Mouse (Mus musculus) urinary bladder, postnatal 14 days (tissue): ENCODE data around the gene Mical2.

Experiments
- DNase-seq: peaks from one replicate; pipeline ENCODE4 v3.0.0; 2021; ENCODE audit warnings: low spot score

Gene Mical2

GRCm38 (mm10) chr7:112316239-112316638 lies 90.6 kb downstream of the Mical2 start:
- DNase-seq, result peak; percentile 41

- no peak for DNase-seq
These were observed 91.8 kb downstream of the Mical2 start for GRCm38 (mm10) chr7:112317491-112317890.

GRCm38 (mm10) chr7:112318306-112318705 lies 92.7 kb downstream of the Mical2 start:
- DNase-seq, result no peak

- no peak for DNase-seq
These were observed 93.8 kb downstream of the Mical2 start for GRCm38 (mm10) chr7:112319419-112319818.

GRCm38 (mm10) chr7:112320052-112320730 lies 94.5 kb downstream of the Mical2 start:
- DNase-seq, result no peak

DNA sequence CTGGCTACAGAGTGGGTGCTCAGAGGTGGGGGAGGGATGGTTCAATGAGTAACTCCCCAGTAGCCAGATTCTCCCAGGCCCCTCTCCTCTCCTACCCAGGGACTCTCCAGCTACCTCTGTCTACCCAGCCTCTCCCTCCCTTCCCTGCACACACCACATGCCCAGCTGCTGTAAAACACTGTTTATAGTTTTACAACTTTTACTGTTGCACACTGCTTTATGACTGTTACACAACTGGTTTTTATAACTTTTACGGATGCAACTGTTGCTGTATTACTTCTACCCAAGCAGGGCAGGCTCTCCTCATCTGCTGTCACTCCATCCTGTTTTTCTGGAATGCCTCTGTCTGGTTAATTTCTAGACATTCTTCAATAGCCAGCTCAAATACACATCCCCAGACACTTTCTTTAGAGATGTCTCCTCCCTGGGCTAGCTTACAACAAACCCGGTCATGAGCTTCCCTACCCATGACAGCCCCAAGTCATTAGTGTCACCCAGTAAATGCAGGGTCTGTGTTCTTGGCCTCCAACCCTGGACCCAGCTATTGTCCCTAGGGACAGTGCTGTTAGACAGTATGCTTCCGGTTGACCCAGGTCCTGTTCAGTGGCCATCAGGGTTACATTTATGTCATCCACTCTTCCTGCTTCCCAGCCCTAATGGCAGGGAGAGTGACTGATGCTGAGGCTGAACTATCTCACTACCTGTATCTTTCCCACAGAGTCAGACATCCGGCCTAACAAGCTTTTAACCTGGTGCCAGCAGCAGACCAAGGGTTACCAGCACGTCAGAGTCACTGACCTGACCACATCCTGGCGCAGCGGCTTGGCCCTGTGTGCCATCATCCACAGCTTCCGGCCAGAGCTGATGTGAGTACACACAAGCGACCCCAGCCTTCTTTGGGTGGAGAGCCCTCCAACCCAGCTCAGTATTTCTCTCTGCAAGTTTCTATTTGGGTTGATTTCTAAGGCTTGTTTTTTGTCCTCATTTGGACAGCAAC lies 96.4 kb downstream of the Mical2 start:
- no peak for DNase-seq

DNA sequence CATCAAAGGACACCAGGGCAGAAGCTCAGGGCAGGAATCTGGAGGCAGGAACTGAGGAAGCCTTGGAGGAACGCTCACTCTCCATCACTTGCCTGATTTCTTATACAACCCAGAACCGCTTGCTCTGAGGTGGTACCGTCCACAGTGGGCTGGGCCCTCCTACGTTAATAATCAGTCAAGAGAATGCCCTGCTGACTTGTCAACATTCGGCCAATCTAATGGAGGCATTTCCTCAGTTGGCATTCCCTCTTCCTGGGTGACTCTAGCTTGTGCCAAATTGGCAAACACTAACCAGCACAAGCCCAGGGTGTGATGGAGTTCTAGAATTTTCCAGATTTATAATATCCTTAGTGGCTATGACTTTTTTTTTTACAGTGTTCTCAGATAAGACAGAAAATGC lies 98.9 kb downstream of the Mical2 start:
- DNase-seq, result no peak

GRCm38 (mm10) chr7:112326852-112327251 lies 101.2 kb downstream of the Mical2 start:
- no peak for DNase-seq

GRCm38 (mm10) chr7:112328969-112329368 lies 103.3 kb downstream of the Mical2 start:
- peak; percentile 46 for DNase-seq

GRCm38 (mm10) chr7:112329496-112329895 lies 103.8 kb downstream of the Mical2 start:
- DNase-seq, result no peak

GRCm38 (mm10) chr7:112330935-112331334 lies 105.3 kb downstream of the Mical2 start:
- no peak for DNase-seq

DNA sequence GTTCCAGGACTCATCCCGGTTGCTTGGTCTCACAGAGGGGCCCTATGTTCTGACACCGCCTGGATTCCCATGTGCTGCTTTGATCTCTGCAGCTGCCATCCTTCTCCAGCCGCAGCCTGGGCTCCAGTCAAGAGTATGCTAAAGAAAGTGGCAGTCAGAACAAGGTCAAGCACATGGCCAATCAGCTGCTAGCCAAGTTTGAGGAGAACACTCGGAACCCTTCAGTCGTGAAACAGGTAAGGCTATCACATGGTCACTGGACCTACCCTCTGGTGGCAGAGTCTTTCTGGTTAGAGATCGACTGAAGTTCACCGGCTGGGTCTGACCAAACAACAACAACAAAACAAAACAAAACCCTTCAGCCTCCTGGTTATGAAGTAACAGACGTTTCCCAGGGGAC lies 106.1 kb downstream of the Mical2 start:
- no peak for DNase-seq

DNA sequence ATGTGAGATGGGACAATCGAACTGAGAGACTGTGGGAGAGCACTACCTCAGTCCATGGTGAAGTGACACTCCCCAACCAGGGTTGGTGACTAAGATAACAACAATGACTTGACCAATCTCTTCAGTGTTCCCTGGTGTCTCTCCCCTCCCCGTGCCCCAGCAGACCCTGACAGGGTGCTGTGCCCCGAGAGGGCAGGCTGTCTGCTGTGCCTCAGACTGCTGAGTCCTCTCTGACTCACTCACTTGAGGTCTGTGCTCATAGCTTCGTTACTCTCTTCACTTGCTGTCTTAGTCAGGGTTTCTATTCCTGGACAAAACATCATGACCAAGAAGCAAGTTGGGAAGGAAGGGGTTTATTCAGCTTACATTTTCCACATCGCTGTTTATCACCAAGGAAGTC lies 106.8 kb downstream of the Mical2 start:
- no peak for DNase-seq

GRCm38 (mm10) chr7:112333404-112333803 lies 107.7 kb downstream of the Mical2 start:
- DNase-seq, result no peak

DNA sequence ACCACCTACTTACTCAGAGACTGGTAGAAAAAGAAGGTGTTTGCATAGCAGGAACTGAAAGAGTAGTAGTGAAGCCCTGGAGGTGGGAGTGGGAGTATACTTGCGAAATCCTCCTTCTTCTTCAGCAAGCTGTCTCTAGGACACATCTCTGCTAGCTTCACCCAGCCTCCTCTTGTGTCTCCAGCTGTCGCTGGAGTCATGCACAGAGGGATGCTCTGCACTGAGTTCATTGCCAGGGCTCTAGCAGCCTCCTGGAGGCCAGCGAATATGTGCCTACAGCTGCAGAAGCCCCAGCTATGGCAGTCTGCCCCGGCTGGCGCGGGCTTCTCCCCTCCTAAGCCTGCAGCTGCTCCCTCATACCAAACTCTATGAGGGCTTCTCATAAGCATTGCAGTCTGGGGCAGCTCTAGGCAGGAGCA lies 110.6 kb downstream of the Mical2 start:
- DNase-seq, result no peak

- DNase-seq, result peak; percentile 59
These were observed 111.1 kb downstream of the Mical2 start for GRCm38 (mm10) chr7:112336769-112337168.

- no peak for DNase-seq
These were observed 112.1 kb downstream of the Mical2 start for GRCm38 (mm10) chr7:112337736-112338135.

DNA sequence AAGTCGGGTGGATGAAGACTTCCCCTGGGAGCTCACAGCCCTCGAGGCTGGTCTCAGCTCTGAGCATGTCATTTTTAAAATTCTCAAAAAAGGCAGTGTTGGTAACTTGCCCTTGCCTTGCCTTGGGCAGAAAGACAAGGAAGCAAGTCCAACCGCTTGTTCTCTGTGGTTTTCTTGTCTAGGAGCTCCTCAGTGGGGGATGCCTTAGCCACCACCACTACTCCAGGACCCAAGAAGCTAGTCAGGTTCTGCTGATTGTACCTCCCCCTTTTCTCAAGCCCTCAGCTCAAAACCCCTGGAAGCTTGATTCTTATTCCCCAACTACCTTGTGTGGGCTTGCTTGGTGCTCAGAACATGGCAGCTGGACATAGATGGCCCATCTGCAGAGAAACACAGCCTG lies 115.4 kb downstream of the Mical2 start:
- DNase-seq, result no peak

- DNase-seq, result no peak
These were observed 120.0 kb downstream of the Mical2 start for GRCm38 (mm10) chr7:112345687-112346086.

DNA sequence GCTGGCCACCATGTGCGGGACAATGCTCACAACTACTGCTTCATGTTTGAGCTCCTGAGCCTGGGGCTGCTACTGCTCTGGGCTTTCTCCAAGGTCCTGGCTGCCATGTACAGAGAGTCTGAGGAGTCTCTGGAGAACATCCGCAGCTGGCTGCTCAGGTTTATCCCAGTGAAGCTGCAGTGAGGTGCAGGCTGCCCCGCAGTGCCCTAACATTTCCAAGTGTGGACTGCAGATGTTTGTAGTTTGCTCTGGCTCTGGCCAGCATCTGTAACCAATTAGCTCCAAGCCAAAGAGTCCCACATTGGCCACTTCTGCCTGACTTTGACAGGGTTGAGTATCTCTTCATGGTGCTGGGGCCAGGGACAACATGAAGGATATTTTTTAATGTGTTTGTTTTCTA lies 125.9 kb downstream of the Mical2 start:
- DNase-seq, result no peak

DNA sequence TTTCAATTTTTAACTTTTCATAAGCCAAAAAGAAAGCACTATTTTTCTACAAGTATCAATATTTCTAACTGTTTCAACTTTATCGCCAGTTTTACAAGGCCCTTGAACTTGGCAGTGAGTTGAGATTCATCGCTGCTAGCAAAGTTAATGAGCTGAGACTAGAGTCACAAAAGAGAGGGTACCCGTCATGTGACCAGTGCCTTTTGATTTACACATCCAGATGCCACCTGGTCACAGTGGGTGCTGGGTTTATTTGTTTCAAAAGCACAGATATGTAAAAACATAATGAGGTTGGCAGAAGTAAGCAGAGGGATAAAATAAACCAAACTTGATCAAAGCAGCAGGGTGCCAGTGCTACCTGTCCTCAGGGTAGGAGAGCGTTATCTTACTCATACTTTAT lies 126.3 kb downstream of the Mical2 start:
- no peak for DNase-seq

- DNase-seq, result no peak
These were observed 127.4 kb downstream of the Mical2 start for GRCm38 (mm10) chr7:112353011-112353410.

DNA sequence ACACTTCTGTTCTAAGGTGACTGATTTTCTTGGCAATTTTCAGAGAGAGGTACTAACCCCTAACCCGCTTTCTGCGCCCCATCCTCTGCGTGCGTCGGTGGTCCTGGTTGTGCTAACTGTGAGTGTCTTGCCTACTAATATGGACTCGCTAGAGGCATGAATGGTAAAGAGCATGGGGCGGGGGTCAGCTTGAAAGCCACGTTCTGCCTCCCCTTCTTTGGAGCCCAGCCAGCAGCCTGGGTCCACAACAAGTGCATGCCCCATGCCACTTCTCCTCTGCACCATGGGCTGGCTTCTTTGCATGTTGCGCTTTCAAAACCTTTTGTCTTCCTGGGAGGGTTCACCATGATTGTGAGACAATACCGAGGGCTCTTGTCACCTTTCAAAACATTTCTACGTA lies 128.3 kb downstream of the Mical2 start:
- DNase-seq, result no peak
